ENCODE assay signal across 25 mouse cellular contexts in the genomic region with DNA sequence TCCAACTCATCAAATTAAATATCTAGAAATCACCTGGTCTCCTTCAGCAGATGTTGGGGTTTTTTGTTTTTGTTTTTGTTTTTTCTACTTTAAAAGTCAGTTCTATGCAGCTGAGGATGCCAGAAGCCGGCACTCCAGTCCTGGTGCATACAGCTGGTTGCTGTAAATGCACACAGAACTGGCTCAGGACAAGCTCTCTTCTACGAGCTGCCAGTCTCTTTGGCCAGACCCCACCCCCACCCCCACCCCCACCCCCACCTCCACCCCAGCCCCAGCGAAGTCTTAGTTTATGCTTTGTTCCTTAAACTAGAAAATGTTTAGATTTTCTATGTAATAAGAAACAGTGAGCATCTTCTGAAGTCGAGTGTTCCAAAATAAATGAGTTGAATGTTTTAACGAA. TPM values are rescaled to one million over a fixed set of nuclear protein-coding genes. Genes with fewer than 3 reads are reported as not detected.
DNase-seq lines count a peak whose midpoint lies in the region; ATAC-seq and TF ChIP-seq lines count a peak whose summit lies in the region.
"Had no signal": no experiment of that assay in that cellular context is flagged by ENCODE, and none has a peak within 500 bp of the region (broad histone marks: within the 10 kb centered on the region; RNA-seq: fewer than 3 reads in every experiment).

No protein-coding gene starts in this region.

- no peak for TF ChIP-seq EP300 in stomach, postnatal 0 days (optimal IDR thresholded peaks at IDR 0.05)

- no peak overlapping the region for H3K4me2 ChIP-seq in lung, embryonic 15.5 days
- H3K4me2 ChIP-seq in stomach, embryonic 16.5 days (ENCODE audit: low read depth, low read length): 0 out of 2 replicates have a peak overlapping the region, but pooled peaks have one; percentile 80
- no peak overlapping the region for H3K4me2 ChIP-seq in stomach, postnatal 0 days (replicated peaks; ENCODE audit: low read depth)

- peak; percentile 60; the same call in 1 of the 2 replicates for ATAC-seq in lung, embryonic 15.5 days (ENCODE audit: borderline replicate concordance, extremely low read depth, low FRiP score, low TSS enrichment)
- no peak for ATAC-seq in stomach, embryonic 16.5 days (ENCODE audit: insufficient read depth, low FRiP score)
- no peak for ATAC-seq in stomach, postnatal 0 days (ENCODE audit: low FRiP score, low TSS enrichment)
- ATAC-seq: activated CD4-positive, CD25-positive, alpha-beta regulatory T cell, adult 4 months; CD4-positive, CD25-positive, alpha-beta regulatory T cell, adult 4 months; forebrain, embryonic 13.5 days; forebrain, postnatal 0 days; hindbrain, postnatal 0 days; Patski had no signal

- H3K9ac ChIP-seq in lung, embryonic 15.5 days: no peak overlapping the region
- H3K9ac ChIP-seq in stomach, embryonic 16.5 days (ENCODE audit: low read length): no peak overlapping the region
- H3K9ac ChIP-seq in stomach, postnatal 0 days (ENCODE audit: low read length): no peak overlapping the region
- H3K9ac ChIP-seq: forebrain, postnatal 0 days; hindbrain, embryonic 13.5 days had no signal

- H3K9me3 ChIP-seq in lung, embryonic 15.5 days: no peaks in the 10 kb centered on the region
- H3K9me3 ChIP-seq in stomach, embryonic 16.5 days (replicated peaks; ENCODE audit: control insufficient read depth, low read length): no peaks in the 10 kb centered on the region
- H3K9me3 ChIP-seq in stomach, postnatal 0 days (ENCODE audit: control insufficient read depth, low read length): no peaks in the 10 kb centered on the region
- H3K9me3 ChIP-seq: embryonic facial prominence, embryonic 10.5 days; forebrain, embryonic 13.5 days; heart, embryonic 10.5 days; hindbrain, embryonic 13.5 days had no signal

- H3K4me3 ChIP-seq in gastrocnemius, adult 2 months: peak overlapping the region; percentile 81
- no peak overlapping the region for H3K4me3 ChIP-seq in lung, embryonic 15.5 days
- H3K4me3 ChIP-seq in stomach, embryonic 16.5 days (replicated peaks; ENCODE audit: low read length): no peak overlapping the region
- H3K4me3 ChIP-seq in stomach, postnatal 0 days (ENCODE audit: low read depth, low read length): no peak overlapping the region
- H3K4me3 ChIP-seq: forebrain, embryonic 13.5 days; heart, embryonic 10.5 days; hindbrain, embryonic 13.5 days had no signal

- peaks cover 27% of the 10 kb centered on the region for H3K4me1 ChIP-seq in lung, embryonic 15.5 days
- H3K4me1 ChIP-seq in stomach, embryonic 16.5 days (ENCODE audit: control insufficient read depth, insufficient read depth, low read length): peaks cover 8% of the 10 kb centered on the region
- H3K4me1 ChIP-seq in stomach, postnatal 0 days (replicated peaks; ENCODE audit: control insufficient read depth, insufficient read depth): peaks cover 3% of the 10 kb centered on the region; the same call in 1 of the 2 replicates

- H3K36me3 ChIP-seq in lung, embryonic 15.5 days: no peaks in the 10 kb centered on the region
- H3K36me3 ChIP-seq in stomach, embryonic 16.5 days (ENCODE audit: control insufficient read depth, insufficient read depth, low read length): no peaks in the 10 kb centered on the region
- no peaks in the 10 kb centered on the region for H3K36me3 ChIP-seq in stomach, postnatal 0 days (ENCODE audit: control insufficient read depth, insufficient read depth, low read length)
- H3K36me3 ChIP-seq: embryonic facial prominence, embryonic 10.5 days; hindbrain, embryonic 13.5 days had no signal

- no peaks in the 10 kb centered on the region for H3K27me3 ChIP-seq in lung, embryonic 15.5 days
- no peaks in the 10 kb centered on the region for H3K27me3 ChIP-seq in stomach, embryonic 16.5 days (ENCODE audit: control insufficient read depth, insufficient read depth, low read length)
- no peaks in the 10 kb centered on the region for H3K27me3 ChIP-seq in stomach, postnatal 0 days (ENCODE audit: control insufficient read depth, insufficient read depth, low read length)
- H3K27me3 ChIP-seq: Patski had no signal

- no peak for TF ChIP-seq CTCF in gastrocnemius, adult 2 months (IDR thresholded peaks at IDR 0.05)
- TF ChIP-seq CTCF in stomach, postnatal 0 days (IDR thresholded peaks at IDR 0.05; ENCODE audit: low read depth): no peak

- no peak for DNase-seq in gastrocnemius, adult 2 months
- DNase-seq in gastrocnemius, adult 8-10 months (ENCODE audit: low spot score in 2 of 2): no peak
- no peak for DNase-seq in lung, adult 18-20 months
- no peak for DNase-seq in stomach, postnatal 0 days (ENCODE audit: low spot score)
- DNase-seq in adrenal gland, adult (ENCODE audit: inconsistent age in 2 of 2, low spot score in 1 of 2): no peak
- DNase-seq: adrenal gland, adult 2 months; adrenal gland, postnatal 25 days; B cell, adult 2 months; cerebellum, adult 18-20 months; cerebellum, adult 9-11 months; cerebellum, postnatal 36 days; forebrain, postnatal 0 days; gastrocnemius, postnatal 36 days; heart, adult 11 months; heart, postnatal 10 days had no signal

- peak overlapping the region; percentile 88 for H3K27ac ChIP-seq in gastrocnemius, adult 2 months
- peak overlapping the region; percentile 41 for H3K27ac ChIP-seq in lung, embryonic 15.5 days
- no peak overlapping the region for H3K27ac ChIP-seq in stomach, embryonic 16.5 days (ENCODE audit: low read length)
- H3K27ac ChIP-seq in stomach, postnatal 0 days (replicated peaks): no peak overlapping the region
- H3K27ac ChIP-seq: embryonic facial prominence, embryonic 10.5 days; forebrain, embryonic 13.5 days; hindbrain, embryonic 13.5 days; hindbrain, postnatal 0 days had no signal

- intact Hi-C loops in gastrocnemius, adult 2 months (cut with DNase I): loop anchor here (5.0 kb wide), 2 partner anchors 130 to 180 kb away; no protein-coding TSS in a partner anchor

- 23% methylated on average over 5 of the region's 5 CpGs for WGBS in lung, embryonic 15.5 days
- 28% methylated on average over 5 of the region's 5 CpGs for WGBS in stomach, embryonic 16.5 days
- 36% methylated on average over 5 of the region's 5 CpGs for WGBS in stomach, postnatal 0 days

RNA-seq across cellular contexts. Expression of a gene that starts 57.0 kb away (rescaled TPM):
- total RNA-seq in gastrocnemius, adult 2 months (2021): 1 to 10 TPM; 8.6 to 9.8 TPM
- total RNA-seq in gastrocnemius, adult 8-10 months (2022): 10 to 100 TPM in 1 of 4 experiments, 1 to 10 TPM in 3; 6.7 to 18.0 (median 8.4) TPM
- 12.7 and 12.9 TPM in 2 replicates for polyA plus RNA-seq in lung, embryonic 15.5 days (2015; fragmentation: Nextera tagmentation; extraction: Ambion mirVana)
- polyA plus RNA-seq in stomach, embryonic 16.5 days (2015; fragmentation: Nextera tagmentation; extraction: Ambion mirVana): 9.8 and 10.7 TPM in 2 replicates
- 9.8 and 12.5 TPM in 2 replicates for polyA plus RNA-seq in stomach, postnatal 0 days (2015; fragmentation: Nextera tagmentation; extraction: Ambion mirVana)

Comparison
In these comparisons a context has a peak if more than half of its experiments do, and no peak if none do; other contexts are left out.
1. H3K27ac ChIP-seq: peak in gastrocnemius, adult 2 months (single experiment) and lung, embryonic 15.5 days (single experiment); none in stomach, embryonic 16.5 days (single experiment) and stomach, postnatal 0 days (single experiment).